Mouse (Mus musculus): ENCODE results near the gene Mepce.

DNA sequence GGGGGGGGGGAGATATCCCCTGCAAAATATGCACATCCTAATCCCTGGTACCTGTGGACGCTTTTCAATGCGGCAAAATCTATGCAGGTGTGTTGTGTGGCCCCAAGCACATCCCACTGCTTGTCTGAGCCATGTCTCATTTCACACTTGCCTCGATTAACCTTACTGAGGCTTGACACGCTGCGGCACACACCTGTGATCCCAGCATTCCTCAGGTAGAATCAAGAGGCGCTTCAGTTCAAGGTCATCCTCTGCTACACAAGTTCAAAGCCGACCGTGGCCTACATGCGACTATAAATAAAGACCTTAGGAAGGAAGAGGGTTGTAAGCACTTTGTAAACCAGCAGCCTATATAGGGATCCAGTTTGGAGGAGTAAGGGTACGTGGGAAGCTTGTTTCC lies 45.4 kb downstream of the Mepce start:
- TF ChIP-seq CTCF (conservative IDR thresholded peaks at IDR 0.05; ENCODE audit: low read length) (no peak), NANOG (IDR thresholded peaks at IDR 0.05; ENCODE audit: borderline replicate concordance, low read length) (no peak), POU5F1 (IDR thresholded peaks at IDR 0.05; ENCODE audit: borderline replicate concordance, low read length) (no peak)
